Mouse (Mus musculus) heart, adult 2 months (tissue): ENCODE measurements around the gene Arhgef11.
A peak's percentile ranks its signal among the peaks of the same experiment; 100 is the strongest.

Experiments
- CTCF ChIP-seq: fragments of 200-600 bp; IDR thresholded peaks from 2 replicates; pipeline ENCODE4 v1.8.1; 2022; ENCODE audit warnings: antibody characterized with exemption, mild to moderate bottlenecking, moderate library complexity
- EP300 ChIP-seq: fragments of 200-500 bp; IDR thresholded peaks from 2 replicates; pipeline ENCODE4 v1.6.1; 2011; ENCODE audit warnings: low read depth, low read length, control low read depth; ENCODE audit not compliant: insufficient read depth
- POLR2A ChIP-seq: fragments of 200-500 bp; IDR thresholded peaks from 2 replicates; pipeline ENCODE4 v1.6.1; 2011; ENCODE audit warnings: mild to moderate bottlenecking, low read depth, low read length, control low read depth; ENCODE audit not compliant: insufficient read depth

DNA sequence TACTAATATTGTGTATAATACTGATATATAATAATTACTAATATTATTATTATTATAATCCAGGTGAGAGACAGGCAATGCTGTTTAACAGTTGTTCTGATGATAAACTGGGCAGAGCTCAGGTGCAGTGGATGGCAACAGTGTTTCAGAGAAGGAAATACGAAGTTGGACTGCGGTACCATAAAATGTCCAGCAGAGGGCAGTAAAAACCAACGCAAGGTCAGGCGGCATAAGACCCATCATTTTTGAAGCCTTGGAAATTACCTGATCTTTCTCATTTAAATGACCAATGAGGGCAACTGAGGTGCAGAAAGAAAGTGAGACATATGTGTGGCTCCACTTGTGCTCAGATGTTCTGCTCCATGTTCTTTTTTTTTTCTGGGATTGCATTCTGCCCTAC lies 152.9 kb downstream of the Arhgef11 start:
- TF ChIP-seq POLR2A (no peak), CTCF (peak; percentile 95), EP300 (no peak)
